Mouse (Mus musculus) bone marrow, adult 2 months (tissue): Measurements from ENCODE around the gene Elmod3.

Source experiments
- CTCF ChIP-seq: fragments of 200-500 bp; IDR thresholded peaks from 2 replicates; pipeline ENCODE4 v1.5.1; 2011; ENCODE audit warnings: low read length, control low read depth; ENCODE audit not compliant: control insufficient read depth, insufficient read depth
- POLR2A ChIP-seq: fragments of 200-500 bp; IDR thresholded peaks from 2 replicates; pipeline ENCODE4 v1.6.1; 2011; ENCODE audit warnings: low read depth, mild to moderate bottlenecking, control low read depth, low read length, borderline replicate concordance; ENCODE audit not compliant: control insufficient read depth

- TF ChIP-seq CTCF: no peak
- no peak for TF ChIP-seq POLR2A
These were observed 43.2 kb upstream of the Elmod3 start for GRCm38 (mm10) chr6:72641218-72641954.
